Mouse (Mus musculus): ENCODE results near the gene Rtl1.

Gene Rtl1

DNA sequence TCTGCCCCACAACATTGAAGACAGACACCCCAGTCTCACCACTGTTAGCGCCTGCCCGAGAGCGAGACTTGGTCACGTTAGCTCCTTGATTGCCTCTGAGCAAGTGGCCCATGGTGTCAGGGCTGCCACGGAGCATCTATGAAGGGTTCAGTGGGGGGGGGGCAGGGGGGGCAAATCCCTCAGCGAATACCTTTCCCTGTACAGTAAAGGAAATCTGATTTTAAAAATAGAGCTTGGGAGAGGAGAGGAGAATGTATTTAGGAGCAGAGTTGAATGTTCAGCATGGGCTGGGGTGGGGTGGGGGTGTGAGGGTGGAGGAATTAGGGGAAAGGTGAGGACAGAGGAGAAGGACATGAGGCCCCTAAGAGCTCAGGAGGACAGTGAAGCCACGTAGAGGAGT is at the start of gene Rtl1:
Gene Rtl1 (minus strand): TSS at position 101 of the 400 bp plus-strand sequence.
- no peak for DNase-seq

DNA sequence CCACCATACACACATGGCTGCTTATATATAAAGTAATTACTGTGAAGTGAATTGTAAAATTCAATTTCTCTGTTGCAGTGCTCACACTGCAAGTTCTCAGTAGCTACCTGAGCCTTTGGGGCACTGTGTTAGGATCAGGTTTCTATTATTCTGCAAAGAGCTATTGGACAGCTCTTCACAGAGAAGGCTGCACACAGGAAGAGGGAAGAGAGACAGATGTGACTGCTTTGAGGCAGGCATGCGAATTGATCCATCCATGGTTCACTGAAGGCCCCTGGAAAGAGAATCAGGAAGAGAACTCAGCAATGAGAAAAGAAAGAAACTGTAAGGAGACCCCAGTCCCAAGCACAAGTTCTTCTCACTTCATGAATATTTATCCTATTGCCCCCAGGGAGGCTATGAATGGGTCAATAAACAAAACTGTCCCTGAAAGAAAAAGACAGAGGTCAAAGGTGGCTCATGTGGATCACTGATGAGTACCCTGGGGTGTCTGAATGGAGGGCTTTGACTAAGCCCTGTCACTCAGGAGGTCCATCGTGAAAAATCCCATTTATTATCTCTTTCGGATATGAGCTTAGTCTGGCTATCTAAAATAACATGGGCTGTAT is 40.5 kb upstream of the Rtl1 start:
- no peak for DNase-seq

DNA sequence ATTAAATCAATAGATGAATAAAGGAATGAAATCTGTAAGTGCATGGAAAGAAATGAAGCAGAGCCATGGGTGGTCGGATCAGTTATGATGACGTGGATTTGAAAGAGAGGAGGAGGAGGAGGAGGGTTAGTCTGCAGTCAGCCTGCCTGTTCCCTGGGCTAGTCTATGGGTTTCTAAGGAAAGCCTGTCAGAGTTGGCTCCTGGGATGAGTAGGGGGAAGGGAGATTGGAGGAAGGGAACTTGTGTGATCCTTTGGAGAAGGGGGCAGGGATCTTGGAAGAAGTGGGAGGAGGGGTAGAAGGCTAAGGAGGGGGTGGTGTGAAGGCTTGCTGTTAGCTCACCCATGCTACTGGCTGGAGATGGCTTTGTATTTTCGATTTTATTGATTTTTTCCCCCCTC is 31.9 kb upstream of the Rtl1 start:
- no peak for DNase-seq

DNA sequence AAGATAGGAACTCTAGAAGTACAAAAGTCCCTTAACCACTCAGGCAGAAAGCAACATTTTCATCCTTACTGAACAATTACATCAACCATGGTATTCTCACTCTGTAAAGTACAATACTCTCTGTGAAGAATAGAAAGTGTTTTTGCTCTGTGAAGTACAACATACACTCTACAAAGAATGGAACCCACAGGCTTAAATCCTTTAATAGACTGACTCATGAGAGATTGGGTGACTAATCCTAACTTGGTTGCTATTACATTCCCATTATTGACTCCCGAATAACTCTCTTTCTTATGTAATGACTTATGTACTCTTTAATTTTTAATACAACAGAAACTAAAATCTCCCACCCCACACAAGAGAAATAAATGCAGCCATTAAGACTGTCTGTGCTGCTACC is 28.8 kb upstream of the Rtl1 start:
- no peak for DNase-seq

DNA sequence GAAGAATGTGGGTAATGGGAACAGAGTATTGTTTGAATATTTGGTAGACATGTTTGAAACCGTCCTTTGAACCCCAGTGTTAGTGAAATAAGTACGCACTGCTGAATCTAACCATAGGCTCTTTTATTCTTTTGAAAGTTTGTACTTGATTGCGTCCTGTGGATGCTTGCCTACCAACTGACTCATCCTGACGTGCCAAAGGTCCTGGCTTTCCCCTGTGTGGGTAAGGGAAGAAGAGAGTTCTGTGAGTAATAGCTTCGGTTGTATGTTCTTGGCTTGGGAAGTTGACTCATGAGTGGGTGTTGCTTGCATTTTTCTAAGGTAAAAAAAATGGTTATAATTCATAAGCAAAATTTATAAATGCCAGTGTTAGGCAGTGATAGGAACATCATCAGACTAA is 26.8 kb upstream of the Rtl1 start:
- no peak for DNase-seq

DNA sequence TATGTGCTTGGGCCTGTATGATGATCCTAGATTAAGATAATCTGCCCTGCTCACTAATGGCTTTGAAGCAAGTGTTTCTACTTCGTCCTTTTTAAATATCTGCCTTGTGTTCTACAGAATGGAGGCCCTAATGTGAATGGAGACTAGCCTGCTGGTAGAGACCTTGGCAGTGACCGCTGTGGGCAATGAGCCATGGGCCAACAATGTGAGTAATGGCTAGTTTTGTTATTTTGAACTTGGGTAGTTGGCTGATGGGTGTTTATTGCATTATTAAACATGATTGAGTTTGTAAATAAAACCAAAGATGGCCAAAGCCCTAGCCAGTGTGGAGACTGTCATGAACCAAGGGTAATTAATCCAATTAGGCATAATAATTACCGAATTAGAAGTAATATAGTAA is 20.1 kb upstream of the Rtl1 start:
- DNase-seq: no peak

DNA sequence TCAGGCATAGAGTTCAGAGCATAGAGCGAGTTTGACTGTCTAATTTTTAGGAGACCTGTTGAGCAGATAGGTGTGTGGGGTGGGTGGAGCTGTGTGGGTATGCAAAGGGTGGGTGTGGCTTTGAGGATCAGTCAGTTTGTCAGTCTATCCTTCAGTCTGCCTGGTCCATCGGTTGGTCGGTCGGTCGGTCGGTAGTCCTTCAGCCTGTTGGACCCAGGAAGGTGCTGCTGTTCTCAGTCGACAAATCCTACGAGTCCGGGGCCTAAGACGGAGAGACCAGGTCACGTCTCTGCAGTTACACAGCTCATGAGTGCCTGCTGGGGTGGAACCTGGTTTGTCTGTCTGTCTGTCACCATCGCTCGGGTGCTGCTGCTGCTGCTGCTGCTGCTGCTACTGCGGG is 17.9 kb upstream of the Rtl1 start:
- DNase-seq: no peak

DNA sequence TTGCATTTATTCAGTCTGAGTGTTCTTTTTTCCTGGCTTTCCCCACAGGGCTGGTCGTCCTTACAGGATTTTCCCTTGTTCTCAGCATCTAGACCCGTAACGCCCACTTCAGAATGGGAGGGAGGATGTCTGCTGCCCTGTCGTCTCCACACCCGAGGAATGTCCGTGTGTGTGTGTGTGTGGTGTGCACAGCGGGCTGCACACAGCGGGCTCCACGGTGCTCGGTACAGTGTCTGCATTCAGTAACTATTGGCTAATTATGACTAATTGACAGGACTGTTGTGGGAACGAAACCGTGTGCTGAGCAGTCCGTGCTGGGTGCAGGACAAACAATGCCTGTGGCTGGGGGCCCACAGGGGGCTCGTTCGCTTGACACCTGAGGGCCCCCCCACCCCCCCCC is 17.0 kb upstream of the Rtl1 start:
- DNase-seq: no peak

DNA sequence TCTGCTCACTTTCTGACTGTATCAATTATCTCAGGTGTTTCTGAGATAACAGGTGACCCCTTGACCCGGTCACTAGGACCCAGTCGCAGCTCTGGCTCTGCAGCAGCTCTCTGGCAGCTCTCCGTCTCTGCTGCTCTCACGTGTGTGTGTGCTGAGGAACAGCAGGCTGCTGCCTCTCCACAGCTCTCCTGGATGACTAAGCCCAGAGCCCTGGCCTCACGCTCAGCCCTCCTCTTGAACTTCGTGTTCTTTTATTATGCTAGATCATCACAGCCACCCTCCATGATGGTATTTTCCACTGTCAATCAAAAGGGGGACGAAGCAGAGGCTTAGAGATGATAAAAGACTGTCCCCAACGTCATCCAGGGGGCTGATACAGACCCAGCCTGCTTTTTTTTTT is 15.2 kb upstream of the Rtl1 start:
- DNase-seq: no peak

DNA sequence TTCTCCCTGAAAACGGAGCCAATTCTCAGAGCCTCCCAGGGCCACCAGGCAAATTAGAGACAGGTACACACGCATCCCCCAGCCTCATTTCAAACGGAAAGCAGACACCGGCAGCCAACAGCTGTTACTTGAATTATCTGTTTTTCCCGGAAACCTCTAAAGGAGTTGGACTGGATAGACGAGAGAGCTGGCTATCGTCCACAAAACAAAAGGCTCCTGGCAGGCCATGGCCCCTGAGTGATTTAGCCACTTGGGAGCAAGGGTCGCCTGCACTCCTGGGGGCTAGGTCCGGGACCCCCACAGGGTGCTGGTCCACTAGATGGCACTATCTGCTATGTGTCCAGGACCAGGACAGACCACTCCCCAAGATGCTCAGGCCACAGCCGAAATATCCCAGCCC is 14.3 kb upstream of the Rtl1 start:
- DNase-seq: no peak

DNA sequence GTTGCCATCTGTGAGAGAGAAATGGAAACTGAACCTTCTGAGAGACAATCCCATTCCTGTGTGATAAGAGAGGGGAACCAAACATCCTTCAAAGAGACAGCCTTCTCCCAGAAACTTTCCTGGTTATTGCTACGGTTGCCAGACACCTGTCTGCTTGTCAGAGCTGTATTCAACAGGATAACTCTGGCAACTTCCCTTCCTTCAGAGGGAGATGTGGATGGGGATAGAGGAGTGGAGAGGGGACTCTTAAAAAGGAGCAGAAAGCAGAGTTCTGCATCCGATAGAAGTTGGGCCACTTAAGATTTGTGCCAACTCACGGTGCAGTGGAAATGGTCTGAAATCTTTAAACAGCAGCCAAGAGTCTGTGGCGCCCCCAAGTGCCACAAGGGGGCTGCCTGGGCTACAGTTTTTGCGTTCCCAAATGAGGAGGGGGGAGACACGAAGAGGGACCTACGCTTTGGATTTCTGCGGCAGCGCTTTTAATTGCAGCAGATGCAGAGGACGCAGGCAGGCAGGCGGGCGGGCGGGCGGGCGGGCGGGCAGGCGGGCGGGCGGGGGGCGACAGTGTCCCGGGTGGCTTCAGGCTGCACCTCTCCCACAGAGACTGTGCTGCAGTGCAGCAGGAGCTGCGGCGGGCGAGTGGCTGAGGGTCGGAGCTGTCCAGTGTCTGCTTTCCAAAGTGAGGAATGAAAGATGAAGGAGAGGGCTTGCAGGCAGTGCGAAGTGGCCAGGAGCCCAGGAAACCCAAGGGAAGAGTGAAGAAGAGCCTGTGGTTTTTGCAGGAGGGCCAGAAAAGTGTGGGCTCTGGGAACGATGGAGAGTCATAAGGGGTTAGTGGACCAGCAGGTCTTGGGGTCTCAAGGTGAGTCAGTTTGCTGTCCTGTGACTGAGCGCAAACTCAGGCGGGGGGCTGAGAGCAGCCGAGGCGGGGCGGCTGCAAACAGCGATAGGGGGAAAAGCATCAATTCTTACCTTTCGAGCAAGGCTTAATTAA is 12.6 kb upstream of the Rtl1 start:
- no peak for DNase-seq

DNA sequence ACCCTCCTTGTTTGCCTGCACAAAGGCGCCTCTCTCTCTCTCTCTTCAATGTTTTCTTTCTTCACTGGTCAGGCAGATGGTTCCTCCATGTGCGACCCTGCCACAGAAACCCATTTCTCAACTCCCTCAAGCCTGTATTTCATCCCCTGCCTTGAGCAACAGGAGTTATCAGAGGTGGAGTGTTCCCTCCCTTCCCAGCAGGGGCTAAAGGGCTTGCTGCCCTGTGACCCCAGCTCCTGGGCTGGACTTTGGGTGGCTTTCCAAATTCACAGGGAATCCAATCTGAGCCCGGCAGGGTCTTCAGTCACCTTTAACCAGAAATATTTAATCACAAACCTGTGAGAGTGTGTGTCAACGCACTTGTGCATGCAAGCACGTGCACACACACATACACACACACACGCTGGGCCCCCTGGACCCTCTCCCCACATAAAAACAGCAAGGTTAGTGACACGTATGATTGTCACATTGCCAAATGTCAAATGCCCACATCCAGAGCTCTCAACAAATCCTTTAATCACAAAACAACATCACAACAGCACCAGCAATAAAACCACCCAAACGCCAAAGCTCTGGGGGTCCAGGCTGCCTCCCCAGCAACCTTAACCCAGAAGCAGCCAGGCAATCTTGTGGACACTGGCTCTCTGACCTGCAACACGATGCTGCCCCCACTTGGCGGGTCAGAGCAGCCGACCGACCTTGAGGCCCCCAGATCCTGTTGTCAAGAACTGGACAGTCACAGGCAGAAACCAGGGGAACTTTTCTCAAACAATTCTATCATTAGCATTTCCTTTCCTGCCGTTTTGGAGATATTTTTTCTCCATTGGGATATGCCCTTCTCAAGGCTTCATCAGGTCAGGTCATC is 8.7 kb upstream of the Rtl1 start:
- DNase-seq: peak; percentile 29

DNA sequence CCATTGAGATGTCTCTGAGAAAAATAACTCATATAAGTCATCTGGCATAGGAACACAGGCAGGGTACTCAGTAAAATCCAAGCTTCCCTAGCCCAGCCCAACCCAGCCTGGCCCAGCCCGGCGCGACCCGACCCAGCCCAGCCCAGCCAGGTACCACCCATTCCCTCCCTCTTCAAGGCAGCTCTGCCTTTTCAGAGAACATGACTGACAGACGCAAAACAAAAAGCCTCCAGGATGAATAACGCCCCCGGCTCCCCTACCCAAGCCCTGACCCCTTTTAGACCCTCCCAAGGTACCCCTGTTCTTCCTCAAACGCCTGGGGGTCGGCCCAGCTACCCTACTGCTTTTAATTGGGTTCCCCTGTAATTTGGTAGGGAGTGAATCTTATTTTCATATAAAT is 7.8 kb upstream of the Rtl1 start:
- no peak for DNase-seq

DNA sequence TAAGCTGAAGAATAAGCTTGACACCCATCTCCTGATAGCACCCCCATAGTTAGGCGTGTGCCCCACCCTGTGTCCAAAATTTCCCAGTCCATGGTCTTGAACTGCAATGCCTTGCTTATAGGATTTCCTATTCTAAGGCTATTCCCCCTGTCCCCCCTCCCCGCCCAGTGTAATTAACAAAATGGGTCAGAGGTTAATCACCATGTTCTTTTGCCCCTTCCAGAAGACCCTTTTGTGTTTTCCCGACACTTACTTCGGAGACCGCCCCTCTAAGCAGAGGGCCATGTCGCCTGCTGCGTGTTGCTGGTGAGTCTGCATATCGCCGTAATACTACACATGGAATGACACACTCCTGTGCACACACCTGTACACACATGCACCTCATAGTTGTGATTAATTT is 7.1 kb upstream of the Rtl1 start:
- DNase-seq: no peak

DNA sequence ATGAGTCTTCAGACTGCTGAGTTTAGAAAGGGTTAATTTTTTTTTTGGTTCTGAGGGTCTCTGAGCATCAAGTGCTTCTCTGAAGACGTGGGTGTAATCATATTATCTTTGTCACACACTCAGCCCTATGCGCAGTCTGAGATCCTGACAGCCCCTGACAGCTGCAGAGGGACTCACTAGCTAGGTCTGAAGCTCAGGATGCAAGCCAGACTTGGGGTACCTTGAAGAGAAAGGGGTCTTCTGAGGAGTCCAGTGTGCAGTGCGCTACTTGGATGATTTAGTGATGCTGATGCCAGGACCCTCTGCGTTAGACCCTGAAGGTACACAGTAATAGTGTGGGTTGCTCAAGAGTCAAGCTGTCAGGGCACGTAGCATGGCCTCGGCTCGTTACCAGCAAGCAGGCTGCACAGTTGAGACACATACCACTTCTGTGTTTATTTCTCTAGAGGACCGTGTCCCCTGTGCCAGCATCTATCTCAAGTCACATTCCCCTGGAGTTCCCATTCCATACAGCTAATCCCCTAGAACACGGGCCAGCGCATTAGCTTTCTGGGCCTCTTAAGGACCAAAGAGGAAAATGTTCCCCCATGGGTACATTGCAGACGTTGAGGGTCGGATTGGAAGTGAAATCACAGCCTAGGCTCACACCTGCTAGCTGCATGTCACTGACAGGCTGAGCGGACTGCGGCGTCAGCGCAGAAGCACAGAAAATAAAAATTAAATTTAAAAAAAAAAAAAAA is 5.0 kb upstream of the Rtl1 start:
- DNase-seq: no peak

DNA sequence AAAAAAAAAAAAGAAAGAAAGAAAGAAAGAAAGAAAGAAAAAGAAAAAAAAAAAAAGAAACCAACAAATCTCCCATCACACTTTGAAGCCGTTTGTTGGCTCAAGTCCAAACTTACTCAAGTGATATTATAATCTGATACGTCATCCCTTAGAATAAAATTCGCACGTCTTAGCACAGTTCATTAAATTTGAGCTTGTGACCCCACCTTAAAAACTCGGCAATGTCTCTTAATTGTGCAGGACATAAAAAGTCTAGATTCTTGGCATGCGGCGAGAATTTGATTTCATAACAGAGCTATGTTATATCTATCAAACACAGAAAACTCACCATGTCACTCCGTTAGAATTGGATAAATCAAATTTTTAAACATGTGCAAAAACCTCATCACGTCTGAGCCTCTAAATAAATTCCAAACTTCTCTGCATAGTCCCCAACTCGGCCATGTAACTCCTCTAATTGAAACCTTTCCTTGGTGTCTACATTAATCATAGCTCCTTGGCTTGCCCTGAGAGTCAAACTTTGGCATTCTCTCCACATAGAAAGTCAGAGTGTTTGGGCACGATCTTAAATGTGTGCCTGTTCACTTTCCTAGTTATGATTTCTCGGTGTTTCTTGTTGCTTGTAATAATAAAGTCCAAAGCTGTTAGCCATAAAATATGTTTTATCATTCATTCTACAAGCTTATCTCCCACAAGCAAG is 1.4 kb downstream of the Rtl1 start:
- DNase-seq: no peak

DNA sequence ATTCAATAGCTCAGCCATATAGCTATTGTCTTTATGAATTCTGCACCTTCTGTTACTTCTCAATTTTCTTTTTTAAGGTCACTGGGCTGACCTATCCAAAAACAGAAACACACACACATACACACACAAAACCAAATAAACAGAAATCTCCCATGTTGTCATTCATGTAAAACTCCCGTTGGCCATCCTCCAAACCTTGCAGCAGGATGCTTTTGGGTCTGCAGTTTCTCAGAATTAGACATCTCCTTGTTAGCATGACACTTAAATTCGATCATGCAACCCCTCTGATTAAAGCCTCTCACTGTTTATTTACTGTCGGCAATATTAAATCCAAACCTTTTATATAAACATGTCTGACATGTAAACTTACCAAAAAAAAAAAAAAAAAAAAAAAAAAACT is 3.4 kb downstream of the Rtl1 start:
- DNase-seq: no peak

DNA sequence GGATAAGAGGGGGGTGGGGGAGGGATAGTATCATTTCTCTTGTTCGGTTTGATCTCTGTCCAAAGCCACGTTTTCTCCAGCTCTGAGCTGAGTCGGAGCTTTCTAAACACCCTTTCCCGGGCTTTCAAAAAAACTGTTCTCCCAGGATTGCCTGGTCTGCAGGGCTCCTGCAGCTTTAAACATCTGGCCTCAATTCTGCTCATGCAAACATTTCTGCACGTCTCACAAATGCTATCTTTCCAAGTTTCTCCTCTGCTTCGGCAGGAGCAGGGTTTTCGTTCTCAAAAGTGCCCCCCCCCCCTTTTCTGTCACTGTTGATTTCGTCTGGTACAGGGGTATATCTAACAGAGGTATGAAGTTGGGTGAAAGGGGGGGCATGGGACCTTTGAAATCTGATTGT is 3.9 kb downstream of the Rtl1 start:
- DNase-seq: peak; percentile 21

DNA sequence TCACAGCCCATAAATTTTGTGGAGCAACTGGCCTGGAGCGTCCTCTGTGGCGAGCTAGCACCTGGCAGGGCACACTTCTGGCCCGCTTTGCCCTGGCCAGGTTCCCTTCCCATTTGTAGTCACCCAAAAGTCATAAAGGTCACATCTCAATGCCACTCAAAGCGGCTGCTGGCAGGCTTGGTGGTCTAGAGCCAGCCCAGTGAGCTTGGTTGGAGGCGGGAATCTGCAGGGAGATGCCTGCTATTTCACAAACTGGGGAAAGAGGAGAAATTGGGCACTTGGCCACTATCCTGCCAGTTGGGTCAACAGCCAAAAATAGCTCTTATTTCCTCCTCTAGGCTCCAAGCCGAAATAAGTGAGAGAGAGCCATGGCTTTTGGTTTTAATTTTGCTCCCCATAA is 4.4 kb downstream of the Rtl1 start:
- DNase-seq: peak; percentile 81

DNA sequence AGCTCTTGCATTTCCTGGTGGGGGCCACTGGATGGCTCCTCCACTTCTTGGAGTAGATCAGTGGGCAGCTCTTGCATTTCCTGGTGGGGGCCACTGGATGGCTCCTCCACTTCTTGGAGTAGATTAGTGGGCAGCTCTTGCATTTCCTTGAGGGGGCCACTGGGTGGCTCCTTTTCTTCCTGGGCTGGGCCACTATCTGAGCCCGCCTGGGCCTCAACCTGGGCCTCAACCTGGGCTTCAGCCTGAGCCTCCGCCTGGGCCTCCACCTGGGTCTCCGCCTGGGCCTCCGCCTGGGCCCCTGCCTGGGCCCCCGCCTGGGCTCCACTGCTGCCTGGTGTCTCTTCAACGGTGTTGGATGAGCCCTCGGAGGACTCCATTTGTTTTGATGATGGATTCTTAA is 5.2 kb downstream of the Rtl1 start:
- DNase-seq: no peak

DNA sequence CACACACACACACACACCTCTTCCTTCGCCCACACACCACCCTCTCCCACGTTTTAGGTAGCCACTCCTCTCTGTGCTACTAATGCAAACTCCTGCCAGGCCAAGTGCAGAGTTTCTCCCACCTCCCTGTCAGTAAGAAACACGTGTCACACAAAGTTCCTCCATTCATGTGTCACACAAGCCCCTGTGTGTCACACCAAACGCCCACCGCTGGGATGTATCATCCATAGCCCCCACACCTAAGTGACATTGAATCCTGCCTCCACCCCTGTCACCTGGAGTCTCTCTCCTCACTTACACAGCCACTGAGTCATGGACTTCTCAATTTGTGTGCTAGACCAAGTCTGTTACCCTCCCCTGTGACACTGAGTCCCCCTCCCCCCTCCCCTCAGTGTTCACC is 17.9 kb downstream of the Rtl1 start:
- DNase-seq: no peak

DNA sequence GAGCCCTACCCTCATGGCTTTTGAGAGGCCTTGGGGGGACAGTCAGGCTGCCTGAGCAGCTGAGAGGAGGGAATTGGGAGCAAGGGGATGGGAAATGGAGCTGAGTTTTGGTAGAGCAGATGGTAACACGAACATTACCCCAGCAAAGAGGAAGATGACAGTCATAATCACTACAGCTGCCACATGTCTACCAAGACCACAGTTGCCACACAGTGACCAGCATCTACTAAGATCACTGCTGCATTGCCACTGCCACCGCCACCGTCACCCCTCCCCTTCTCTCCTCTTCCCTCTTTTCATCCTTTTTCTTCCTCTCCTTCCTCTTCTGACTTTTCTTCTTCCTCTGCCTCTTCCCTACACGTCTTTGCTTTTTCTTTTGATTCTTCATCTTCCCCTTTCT is 27.9 kb downstream of the Rtl1 start:
- no peak for DNase-seq
